Mouse (Mus musculus) left cerebral cortex, postnatal 25 days (tissue): Measurements from ENCODE around the gene Gm10638. TPM values are rescaled to one million over a fixed set of nuclear protein-coding genes. Genes with fewer than 3 reads are reported as not detected.

Source experiments
- DNase-seq, 2 experiments: peaks; one replicate each; pipeline ENCODE4 v3.0.0; 2022; ENCODE audit warnings: low spot score in 2 of 2, mixed read lengths in 1 of 2
- intact Hi-C: fragments of 180-260 bp; cut with DNase I; formaldehyde crosslinking; loops from one replicate; pipeline ENCODE4 v1.15.1; 2025
- total RNA-seq, 2 experiments: library from RNA; stranded (reverse); gene quantifications; 2 replicates each; pipeline ENCODE4 v1.2.3; 2021

Gene Gm10638
- 1 to 10 TPM; 3.2 to 3.4 TPM for total RNA-seq

DNA sequence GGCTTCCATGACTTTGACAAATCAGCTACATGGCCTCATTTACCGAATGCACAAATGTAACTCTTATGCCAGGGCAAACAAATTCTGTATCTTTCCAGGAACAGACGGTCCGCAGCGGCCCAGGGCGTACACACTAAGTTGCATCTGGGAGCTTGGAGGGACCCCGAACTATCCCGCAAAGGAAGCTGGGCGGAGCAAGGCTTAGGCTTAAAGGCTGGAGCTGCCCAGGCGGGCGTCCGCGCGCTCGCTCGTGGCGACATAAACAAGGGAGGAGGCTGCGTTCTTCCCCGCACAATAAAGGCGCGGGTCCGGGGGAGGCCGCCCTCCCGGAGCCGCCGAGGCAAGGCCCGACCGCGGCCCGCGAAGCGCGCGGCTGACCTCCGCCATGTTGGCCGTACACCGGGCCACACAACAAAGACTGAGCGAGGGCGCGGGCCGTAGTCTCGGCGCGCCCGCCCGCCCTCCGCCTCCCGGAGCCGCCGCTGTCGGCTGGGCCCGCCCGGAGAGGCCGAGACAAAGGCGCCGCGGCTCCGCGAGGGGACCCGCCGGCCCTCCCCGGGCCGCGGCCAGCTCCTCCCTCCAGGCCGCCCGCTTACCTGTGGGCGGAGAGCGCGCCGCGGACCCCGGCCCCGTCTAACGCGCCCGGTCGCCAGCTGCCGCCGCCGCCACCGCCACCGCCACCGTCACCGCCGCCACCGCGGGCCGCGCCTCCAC is at the start of gene Gm10638, which contains the start of gene Siah1a:
TSS of gene Gm10638 (plus strand) at position 479 of the 714 bp plus-strand sequence.
TSS of gene Siah1a (minus strand) at position 714 of the 714 bp plus-strand sequence.
- intact Hi-C loops, result loop anchor here (5.0 kb wide), 2 partner anchors 137 to 152 kb away; no protein-coding TSS in a partner anchor
- DNase-seq, result peak; percentile 55 to 70

DNA sequence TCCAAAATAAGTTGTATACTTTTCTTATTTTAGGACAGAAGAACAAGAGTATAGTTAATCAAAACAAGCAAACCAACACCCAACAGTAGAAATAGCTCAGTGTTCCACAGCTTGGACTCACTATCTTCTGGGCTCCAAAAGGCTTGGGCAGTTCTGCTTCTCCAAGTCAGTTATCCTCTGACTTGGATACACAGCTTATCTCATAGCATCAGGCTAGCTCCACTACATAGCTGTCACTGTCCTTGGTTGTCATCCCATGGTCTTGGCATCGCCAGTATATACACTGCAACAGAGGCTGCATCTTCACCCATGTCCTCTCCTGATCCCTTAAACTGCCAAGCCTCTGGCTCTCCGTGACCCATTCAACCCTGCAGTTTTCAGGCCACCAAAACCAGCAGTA is 49.8 kb upstream of the Gm10638 start:
- no peak for DNase-seq
- intact Hi-C loops, result no loop called here

DNA sequence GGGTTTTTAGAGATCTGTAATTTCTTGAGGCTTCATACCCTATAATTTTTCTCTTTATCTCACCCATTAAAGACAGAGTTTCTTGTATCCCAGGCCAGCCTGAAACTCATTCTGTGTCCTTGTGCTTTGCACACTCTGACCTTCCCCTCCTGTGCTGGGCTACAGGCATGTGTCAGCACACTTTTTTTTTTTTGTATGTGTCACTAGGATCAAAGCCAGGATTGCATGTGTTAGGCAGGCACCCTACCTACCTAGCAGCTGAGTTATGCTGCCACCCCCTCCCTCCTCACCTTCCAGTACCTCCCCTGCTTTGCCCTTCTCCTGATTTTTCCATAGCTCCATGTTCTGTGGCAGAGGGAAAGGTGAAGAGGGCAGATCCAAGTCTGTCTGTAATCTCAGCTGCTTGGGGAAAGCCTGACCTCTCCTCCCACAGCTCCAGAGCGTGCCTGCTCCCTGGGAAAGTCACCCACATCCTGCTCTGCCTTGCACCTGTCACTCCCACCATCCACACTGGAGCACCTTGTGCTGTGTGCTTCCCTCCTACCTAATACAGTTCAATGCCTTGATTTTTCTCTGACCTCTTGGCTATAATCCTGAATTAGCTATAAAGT is 46.6 kb upstream of the Gm10638 start:
- DNase-seq, result no peak
- intact Hi-C loops, result no loop called here

DNA sequence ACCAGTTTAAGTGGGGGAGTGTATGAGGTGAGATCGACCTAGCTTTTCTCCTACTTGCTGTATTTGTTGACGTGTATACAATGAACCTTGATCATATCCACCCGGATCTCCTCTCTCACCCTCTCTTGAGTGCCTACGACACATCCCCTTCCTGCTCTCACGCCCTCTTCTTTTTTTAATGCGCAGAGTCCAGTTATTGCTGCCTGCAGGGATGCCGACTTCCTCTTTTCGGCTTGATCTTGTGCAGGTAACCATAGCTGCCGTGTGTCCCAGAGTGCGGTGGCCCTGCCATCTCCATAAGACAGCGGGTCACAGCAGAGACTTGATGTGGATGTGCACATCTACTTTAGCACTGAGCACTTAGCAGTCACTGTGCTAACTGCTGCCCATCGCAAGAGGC is 46.0 kb upstream of the Gm10638 start:
- no peak for DNase-seq
- intact Hi-C loops, result no loop called here

DNA sequence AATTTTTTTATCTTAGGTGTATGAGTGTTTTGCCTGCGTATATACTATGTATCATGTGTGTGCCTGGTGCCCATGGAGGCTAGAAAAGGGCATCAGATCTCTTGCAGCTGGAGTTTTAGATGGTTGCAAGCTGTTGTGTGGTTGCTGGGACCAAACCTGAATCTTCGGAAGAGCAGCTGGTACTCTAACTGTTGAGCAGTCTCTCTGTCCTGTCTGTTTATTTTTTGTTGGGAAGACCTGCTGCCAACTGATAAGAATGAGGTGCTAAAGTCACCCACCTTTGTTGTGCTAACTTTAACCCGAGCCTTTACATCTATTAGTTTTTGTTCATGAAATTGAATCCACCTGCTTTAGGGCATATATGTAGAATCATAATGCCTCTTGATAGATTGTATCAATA is 43.0 kb upstream of the Gm10638 start:
- no peak for DNase-seq
- intact Hi-C loops, result no loop called here

DNA sequence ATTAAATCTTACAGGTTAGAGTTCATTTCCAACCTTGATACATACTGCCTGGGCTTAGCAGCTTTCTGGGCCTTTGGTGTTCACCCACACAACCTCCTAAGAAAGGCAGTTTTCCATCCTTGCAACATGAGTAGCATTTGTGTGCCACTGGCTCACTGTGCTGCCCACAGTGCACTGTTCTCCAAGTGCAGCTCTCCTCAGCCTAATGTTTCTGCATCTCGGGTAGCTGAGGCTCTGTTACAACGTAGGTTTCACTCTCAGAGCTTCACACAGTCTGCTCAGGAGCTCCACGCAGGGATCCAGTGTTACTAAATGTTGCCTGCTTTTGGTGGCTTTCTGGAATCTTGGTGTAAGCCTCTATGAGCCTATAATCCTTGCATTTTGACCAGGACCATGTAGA is 40.2 kb upstream of the Gm10638 start:
- intact Hi-C loops, result no loop called here
- DNase-seq, result peak in 1 of 2 experiments; percentile 52

DNA sequence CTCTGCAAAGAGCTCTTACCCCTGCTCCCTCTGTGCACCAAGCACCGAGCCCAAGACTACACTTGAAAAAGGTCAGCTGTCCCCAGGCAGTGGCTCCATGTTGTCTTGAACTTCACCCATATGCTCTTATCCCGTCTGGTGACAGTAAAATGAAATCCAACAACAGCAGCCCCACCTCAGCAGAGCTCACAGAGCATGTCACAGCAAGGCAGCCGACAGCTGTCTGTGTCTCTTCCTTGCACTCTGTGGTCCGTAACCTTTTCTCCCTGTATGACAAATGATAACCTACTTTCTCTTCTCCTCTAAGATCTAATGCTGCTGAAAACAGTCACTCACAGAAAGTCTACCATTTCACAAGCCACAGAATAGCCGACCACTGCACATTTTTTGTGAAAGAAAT is 38.7 kb upstream of the Gm10638 start:
- DNase-seq, result no peak
- intact Hi-C loops, result loop anchor here (2.0 kb wide), 1 partner anchor 56 kb away; no protein-coding TSS in a partner anchor

DNA sequence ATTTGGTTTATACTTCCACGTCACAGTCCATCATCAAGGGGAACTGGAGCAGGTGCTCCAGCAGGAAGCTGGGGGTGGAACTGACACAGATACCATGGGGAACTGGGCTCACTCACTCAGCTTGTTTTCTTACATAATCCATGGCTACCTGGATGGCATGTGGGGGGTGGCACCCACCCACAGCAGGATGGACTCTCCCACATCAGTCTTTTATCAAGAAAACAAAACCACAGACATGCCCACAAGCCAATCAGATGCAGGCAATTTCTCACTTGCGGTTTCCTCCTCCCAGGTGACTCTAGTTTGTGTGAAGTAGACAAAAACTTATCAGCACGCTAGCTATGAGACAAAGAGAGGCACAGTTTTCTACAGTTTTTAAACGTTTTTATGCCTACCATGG is 37.6 kb upstream of the Gm10638 start:
- DNase-seq, result peak in 1 of 2 experiments; percentile 71
- intact Hi-C loops, result loop anchor here (2.0 kb wide), 1 partner anchor 57 kb away; no protein-coding TSS in a partner anchor

DNA sequence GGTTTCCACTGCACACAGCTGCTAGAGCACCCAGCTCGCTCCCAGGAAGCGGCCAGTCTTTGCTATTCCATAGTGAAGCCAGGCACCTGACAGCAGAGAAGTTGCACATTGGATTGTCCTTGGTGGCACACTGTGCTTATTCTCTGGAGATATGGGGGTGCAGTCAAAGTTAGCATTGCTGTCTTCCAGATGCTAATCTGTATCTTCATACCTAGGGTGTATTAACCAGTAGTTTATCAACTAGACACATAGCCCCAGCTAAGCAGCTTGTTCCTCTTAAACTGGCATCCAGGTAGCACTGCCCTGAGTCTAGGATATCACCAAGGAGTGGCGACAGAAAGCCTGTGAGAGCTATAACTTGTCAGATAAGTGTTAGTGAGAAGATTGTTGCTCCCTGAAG is 32.9 kb upstream of the Gm10638 start:
- intact Hi-C loops, result loop anchor here (5.0 kb wide), 1 partner anchor 870 kb away; the partner anchor contains the start of genes Itfg1 and Phkb
- no peak for DNase-seq

DNA sequence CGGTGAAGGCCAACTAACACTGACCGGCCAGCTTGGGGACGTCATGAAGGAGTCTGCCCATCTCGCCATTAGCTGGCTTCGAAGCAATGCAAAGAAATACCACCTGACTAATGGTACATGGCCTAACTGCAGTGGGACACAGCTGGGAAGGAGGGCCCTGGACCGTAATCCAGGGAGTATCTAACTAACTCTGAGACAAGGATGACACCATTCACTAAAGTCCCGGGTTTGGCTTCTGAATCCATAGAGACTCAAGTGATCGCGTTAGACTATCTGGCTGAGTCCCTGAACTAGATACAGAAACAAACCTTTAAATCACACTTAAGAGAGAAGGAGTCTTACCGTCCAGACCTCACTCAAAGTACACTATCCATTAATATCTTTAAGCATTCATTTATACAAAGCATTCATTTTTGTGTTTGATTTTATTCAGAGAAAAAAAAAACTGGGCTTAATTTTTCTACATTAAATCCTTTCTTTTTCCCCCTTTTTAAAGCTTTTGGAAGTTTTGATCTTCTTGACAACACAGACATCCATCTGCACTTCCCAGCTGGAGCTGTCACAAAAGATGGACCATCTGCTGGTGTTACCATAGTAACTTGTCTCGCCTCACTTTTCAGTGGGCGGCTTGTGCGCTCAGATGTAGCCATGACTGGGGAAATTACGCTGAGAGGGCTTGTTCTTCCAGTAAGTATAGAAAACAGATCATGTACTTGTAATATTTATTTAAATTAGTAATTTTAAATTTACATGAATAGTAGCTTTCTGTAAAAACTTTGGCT is 31.9 kb upstream of the Gm10638 start:
- DNase-seq, result peak; percentile 83 to 95
- intact Hi-C loops, result loop anchor here (5.0 kb wide), 1 partner anchor 871 kb away; the partner anchor contains the start of genes Itfg1 and Phkb

DNA sequence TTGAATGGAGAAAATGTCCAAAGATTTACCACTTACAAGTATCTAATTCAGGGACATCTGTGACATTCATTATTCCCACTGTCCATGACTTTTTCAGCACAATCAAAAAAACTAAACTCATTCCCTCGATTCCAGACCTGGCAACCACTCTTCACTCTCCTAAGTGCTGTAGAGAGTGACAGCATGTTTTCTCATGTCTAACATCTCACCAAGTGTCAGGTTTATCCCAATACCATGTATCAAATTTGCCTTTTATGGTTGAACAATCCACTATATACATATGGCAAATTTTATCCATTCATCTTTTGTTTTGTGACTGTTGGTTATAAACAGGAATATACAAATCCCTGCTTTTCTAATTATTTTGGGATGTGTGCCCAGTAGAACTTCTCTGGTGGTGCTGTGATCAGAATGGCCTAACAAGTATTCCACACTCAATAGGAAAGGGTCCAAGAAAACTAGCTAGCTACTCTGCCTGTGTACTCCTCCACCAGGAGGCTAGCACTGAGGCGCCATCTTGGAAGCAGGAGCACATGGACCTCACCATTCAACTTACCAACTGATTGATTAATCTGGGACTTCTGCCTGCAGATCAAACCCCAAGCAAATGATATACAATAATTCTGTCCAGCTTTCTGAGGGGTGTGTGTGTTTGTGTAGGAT is 27.0 kb upstream of the Gm10638 start:
- DNase-seq, result no peak
- intact Hi-C loops, result no loop called here

DNA sequence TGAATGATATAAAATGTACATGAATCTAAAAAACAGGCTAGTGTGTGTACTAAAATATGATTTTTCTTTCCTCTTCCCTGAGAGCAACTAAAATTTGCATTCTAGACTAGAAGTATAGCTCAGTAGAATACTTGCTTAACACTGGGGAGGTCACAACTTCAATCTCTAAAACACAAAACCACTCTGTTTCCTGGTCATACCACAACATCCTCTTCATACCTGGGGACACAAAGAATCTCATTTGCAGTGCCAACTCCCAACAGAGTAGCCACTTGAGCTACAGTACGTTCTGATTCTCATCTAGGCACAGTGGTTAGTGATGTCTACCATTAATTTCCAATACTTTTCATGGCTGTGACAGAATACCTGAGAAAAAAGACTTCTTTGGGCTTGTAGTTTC is 26.1 kb upstream of the Gm10638 start:
- intact Hi-C loops, result no loop called here
- no peak for DNase-seq

DNA sequence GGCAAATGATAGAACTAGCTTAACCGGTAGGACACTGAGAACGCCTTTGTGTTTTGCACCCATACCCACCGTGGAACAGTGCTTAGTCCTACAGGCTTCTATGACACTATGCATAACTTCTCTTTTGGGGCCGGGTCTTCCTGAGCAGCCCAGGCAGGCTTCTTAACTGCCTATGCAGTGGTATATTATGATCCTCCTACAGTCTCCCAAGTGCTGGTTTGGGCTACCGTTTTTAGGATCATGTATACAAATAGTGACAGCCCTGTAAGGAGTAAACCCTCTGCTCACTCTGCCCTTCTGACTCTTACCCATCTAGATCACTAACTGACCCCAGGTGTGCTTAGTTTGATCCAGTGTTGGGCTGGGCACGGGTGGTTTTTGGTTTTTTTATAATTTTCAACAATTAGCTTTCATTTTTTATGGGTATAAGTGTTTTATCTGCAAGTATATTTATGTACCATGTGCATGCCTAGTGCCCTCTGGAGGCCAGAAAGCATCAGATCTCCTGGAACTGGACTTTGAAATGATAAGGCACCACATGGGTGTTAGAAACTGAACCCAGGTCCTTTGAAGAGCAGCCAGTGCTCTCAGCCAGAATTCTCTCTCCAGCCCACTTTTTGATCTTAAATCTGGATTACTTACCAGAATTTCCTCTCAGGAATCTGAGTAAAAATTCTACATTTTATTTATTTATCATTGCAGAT is 24.6 kb upstream of the Gm10638 start:
- no peak for DNase-seq
- intact Hi-C loops, result no loop called here

DNA sequence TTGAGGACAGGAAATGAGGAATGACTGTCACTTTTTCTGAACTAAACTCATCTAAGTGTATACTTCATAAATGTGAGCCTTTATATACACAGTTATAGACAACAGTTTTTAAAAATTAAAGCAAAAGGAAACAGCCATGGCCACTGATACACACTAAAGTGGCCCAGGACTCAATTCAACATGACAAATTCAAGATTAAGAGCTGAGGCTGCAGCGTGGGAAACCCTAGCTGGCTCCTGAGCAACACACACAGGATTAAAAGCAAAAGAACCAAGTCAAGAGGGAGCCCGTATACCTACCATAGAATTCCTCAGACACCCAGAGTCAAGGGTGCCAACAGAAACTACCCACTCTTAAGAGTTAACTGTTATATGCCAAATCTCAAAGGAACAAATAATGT is 24.0 kb upstream of the Gm10638 start:
- intact Hi-C loops, result no loop called here
- no peak for DNase-seq

DNA sequence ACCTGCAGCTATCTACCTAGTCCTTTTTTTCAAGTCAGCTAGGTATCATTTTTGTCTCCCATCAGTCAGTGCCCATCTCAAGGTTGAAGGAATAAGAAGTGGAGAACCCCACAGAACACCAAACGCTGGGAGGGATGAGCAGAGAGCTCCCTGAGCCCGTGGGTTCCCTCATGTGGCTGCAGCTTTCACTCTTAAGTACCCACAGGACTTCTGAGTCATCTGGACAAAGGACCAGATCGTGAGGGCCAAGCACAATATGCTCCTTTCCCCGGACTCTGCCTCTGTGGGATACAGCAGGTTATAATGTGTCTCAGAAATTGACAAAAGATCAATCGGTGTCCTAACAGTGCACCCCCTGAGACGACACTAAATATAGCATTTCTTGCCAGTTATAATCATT is 18.5 kb upstream of the Gm10638 start:
- no peak for DNase-seq
- intact Hi-C loops, result no loop called here

DNA sequence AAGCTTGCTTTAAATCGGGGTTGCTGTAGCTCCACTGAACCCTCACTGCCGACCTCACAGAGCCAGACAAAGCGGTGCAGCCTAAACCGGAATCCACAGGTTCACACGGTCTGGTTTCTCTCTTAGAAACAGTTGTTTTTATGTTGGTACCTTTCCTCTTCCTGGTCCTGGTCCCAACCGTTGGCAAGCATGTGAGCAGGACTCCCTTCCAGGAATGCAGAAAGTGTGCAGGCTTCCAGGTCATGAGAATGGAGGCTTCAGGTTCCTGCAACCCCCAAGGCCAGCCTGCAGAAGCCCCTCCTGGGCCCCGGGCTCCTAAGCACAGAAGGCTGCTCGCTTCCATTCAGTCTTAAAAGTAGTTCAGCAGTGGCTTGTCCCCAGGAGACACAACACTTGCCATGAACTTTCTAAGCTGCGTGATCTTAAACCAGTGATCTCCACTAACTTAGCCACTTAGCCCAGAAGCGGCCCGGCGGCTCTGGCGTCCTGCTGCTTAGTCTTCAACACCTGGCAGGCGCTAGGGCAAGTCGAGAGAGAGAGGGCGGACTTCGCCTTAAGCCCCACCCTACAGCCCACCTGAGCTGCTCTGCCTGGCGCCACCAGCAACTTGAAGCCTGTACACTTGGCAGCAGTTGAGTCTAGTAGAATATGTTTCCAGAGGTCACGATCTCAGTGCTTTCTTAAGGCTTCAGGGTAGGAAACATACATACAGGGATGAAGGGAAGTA is 17.1 kb upstream of the Gm10638 start:
- no peak for DNase-seq
- intact Hi-C loops, result no loop called here

DNA sequence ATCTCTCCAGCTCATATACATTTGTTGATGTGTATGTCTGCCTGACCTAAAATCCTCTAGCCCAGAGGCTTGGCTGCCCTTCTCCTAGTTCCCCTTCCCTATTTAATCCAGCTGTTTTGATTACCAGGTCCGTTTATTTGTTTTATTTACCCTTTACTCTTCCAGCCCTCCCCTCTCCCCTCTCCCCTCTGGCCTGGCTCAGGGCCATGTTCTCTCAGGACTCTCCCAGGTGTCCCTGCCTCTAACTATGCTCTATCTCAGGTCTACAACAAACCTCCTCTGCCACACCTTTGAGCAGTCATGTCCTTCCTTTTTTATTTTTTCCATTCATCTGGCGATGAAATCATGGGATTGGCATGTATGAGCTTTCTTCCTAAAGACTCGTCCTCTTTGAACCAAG is 15.2 kb upstream of the Gm10638 start:
- DNase-seq, result no peak
- intact Hi-C loops, result no loop called here

DNA sequence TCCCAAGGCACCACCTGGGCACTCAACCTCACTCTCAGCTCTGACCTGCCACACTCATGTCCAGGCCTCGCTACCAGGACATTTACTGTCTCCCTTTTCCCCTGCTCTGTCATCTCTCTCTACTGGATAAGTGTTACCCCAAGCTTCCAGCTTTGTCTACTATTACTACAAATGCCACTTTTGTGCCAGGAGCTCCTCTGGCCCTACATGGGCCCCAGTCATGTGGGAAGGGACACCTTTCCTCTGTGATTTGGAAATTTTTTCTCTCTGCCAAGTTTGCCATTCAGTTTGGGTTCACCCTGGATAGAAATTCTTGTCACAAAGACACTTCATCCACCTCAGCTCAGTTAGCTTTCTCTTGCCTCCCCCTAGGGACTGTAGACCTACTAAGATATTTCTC is 14.6 kb upstream of the Gm10638 start:
- intact Hi-C loops, result no loop called here
- DNase-seq, result no peak

DNA sequence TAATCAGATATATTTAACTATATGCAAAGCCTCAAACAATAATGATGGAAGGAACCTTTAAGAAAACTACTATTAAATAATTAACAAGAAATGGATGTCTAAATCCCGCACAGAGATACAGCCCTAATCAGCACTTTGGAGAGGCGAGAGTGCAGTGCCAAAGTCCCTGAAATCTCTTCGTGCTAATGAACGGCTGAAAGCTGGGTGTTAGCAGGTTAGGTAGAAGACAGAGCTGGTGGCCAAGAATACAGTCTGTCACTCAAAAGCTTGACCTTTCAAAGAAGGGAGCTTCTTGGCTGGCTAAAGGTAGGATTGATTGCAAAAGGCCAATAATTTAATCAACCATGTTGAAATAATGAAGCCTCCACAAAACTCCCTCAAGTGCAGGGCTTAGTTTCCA is 11.3 kb upstream of the Gm10638 start:
- intact Hi-C loops, result no loop called here
- DNase-seq, result no peak
